Mouse (Mus musculus) hindlimb bud, embryonic 11.5 days (tissue): ENCODE results near the gene Wars.

ENCODE experiments used
- DNase-seq: peaks from one replicate; pipeline ENCODE4 v3.0.0-alpha.2; 2012; ENCODE audit warnings: low read depth, low spot score; ENCODE audit errors: extremely low spot score

The Wars gene

DNA sequence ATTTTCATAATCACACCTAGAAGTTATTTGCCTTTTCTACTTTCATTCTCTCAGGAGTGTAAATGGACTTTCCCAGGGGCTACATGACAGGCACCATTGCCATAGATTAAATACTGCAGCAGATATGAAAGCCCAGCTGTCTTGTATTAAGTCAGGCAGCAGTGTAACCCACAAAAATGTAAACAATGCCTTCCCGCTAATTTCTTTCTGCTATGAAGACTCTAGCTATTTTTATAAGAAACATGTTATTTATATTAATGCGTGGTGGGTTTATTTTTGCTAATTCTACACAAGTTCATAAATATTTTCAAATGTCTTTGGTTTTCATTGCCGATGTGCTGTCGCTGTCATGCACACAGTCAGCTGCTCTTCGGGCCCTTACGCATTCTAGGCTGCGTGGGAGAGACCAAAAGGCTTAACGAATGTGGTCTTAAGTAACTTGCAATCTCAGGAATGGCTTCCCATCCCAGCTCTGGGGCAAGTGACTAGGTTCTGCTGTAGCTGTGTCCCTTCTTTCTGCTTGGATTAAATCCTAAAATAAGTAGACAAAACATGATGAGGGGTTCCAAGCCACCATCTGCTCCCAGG lies 16.0 kb upstream of the Wars start:
- DNase-seq = no peak

- DNase-seq = no peak
Observed at GRCm38 (mm10) chr12:108906398-108906797, 12.4 kb upstream of the Wars start.

DNA sequence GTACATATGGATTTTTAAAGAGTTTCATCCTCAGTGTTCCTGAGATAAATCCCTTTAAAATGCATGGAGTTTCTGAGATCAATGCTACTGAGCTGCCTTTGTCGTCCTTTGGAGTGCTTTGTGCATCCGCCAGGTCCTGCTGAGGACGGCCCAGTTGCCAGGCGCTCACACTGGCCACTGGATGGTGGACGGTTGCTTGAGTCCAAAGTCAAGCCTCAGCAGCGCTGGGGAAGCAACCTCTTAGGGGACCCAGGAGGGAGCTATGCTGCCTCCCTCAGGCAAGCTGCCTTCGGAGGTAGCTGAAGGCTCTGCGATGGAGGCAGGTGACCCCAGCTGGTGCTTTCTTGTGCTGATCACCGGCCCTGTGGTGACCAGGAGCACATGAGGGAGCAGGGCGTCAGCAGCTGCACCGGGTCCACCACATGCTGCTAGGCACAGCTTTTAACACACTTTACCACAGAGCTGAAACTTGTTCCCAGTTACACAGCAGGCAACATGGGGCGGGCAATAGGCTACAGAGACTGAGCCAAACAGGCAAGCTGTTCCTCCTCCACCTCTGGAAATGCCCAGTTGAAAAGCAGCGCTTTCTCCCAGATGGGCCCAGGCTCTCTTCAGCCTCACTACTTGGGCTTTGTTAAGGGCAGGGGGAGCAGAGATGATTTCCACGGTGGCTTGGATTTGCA lies 11.8 kb upstream of the Wars start:
- DNase-seq = no peak

GRCm38 (mm10) chr12:108904276-108904653 lies 10.3 kb upstream of the Wars start:
- DNase-seq = no peak

GRCm38 (mm10) chr12:108903600-108904275 lies 9.8 kb upstream of the Wars start:
- no peak for DNase-seq

DNA sequence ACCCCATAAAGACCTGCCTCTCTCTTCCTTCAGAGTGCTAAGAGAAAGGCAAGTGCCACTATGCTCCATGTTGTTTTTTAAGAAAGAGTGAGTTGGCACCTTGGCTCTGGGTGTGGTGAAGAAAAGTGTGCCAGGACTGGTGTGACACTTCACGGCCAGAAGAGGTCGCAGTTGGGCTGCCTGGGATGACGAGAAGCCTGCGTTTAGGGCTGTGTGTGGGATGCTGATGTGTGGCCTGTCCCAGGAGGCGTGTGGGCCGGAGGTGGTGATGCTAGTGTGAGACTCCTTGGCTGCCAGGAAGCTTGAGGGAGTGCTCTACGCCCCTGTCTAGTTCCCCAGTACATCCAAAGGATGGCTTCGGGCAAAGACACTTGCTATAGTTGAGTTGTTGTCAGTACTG lies 9.0 kb upstream of the Wars start:
- no peak for DNase-seq

DNA sequence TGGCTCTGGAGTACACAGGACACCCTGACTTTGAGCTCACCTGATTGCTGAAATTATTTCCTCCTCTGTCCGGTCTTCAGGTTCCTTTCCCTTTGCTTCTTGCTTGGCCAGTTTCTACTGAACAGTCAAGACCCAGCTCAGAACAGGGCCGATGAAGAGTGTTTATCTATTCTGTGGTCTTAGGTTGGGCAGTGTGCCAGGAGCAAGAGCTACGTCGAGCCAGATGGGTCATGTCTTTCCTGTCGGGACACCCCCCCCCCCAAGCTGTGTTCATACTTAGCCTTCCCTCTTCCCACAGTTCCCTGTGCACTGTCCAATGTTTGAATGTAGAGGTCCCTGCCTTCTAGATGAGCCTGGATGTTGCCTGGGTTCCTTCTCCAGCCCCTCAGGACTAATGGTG lies 7.4 kb upstream of the Wars start:
- no peak for DNase-seq

DNA sequence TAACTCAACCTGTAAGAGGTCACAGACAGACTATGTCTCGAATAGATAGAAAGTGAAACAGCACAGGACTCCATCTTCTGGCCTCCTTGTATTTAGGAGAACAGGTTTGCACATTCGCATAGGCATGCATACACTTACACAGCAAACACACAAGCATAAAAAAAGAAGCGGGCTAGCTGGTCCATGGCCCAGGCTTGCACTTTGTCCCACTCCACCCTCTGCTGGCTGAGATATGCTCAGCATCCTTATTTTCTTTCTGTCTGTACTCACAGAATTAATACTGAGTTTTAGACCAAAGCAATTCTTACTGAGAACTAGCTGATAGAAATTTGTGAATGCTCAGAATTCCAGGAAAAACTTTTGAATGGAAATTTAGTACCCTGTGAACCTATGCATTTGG lies 2.0 kb upstream of the Wars start:
- no peak for DNase-seq

- DNase-seq = no peak
Observed at GRCm38 (mm10) chr12:108894432-108894816, 450 bp upstream of the Wars start.

DNA sequence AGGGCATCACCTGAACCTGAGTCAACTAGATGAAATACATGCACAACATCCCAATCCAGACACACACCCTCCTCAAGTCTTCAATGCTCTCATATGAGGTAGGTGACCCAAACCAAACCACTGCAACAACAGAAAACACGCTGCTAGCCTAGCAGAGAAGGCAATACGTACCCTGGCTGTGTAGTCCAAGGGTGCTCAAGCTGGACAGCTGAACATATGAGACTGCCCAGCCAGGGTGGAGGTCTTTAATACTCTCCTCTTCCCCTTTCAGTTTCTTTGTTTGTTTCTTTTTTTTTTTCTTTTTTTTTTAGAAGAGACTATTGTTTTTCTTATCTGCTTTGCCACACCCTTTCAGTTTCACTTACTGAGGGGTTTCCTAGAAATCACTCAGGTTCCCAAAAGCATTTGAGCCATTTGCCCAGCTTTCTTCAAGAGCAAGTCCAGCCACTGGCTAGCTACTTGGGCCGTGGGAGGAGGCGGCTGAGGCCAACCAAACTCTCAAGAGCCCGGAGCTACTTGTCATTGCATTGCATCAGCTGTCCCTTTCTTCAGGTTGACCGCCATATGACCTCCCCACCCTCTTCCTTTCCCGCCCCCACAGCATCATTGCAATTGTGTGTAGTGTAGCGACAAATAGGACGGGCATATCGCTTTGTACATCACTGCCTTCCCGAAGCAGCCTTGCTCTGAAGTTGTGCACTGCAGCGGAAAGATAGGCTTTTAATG lies 822 bp downstream of the Wars start, which contains the start of gene Wdr25:
TSS of gene Wdr25 (plus strand) at position 643 of the 726 bp plus-strand sequence.
- DNase-seq = no peak

GRCm38 (mm10) chr12:108888632-108889031 lies 5.3 kb downstream of the Wars start:
- DNase-seq = no peak

GRCm38 (mm10) chr12:108887077-108887476 lies 6.9 kb downstream of the Wars start:
- DNase-seq = no peak

GRCm38 (mm10) chr12:108885906-108886305 lies 8.1 kb downstream of the Wars start:
- DNase-seq = no peak

GRCm38 (mm10) chr12:108882776-108883175 lies 11.2 kb downstream of the Wars start:
- DNase-seq = no peak

- DNase-seq = no peak
Observed at GRCm38 (mm10) chr12:108881192-108881591, 12.8 kb downstream of the Wars start.

DNA sequence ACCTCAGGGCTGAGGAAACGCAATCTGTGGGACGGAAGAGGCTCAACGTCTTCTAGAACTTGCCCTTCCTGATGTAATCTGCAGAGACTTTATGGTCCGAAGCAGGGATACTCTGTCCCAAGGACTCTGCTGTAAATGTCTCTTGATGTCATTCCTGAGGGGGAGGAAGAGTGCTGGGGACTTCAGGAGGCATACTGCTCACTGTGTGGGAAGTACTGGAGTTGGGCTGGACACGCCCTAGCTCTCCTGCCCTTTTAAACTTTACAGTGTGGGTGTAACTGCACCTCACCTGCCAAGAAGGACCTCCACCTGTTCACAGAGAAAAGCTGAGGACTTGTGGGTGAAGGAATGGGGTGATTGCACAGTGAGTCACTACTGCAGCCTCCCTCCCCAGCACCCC lies 13.4 kb downstream of the Wars start:
- DNase-seq = no peak

DNA sequence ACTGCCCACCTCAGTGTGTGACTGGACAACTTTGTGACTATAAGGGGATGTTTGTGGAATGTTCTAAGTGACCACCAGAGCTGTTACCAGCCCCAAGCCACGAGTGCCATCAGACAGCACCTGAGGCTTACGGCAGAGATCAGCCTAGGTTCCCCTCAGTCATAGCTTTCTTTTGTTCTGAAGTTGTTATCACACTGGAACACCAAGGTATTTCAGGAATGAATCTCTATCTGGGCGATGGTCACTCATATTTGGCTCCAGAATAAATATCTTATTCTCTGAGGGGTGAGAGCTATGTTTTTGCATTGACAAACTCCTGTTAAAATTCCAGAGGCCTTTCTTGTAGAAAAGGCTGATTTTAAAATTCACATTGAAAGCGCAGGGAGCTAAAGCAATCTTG lies 14.8 kb downstream of the Wars start:
- no peak for DNase-seq

DNA sequence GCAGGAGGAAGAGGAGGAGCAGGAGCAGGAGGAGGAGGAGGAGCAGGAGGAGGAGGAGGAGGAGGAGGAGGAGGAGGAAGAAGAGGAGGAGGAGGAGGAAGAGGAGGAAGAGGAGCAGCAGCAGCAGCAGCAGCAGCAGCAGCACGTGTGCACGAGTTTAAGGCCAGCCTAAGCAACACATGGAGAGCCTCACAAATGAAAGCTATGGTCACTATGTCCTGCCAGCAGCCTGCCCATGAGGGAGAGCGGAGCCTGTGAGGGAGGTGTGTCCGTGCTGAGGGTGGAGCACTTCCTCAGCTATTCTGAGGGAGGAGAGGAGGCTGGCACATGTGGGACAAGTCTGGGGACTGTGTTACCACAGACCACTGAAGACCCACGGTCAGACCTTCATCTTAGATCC lies 20.9 kb downstream of the Wars start:
- no peak for DNase-seq

GRCm38 (mm10) chr12:108869575-108869974 lies 24.4 kb downstream of the Wars start:
- DNase-seq = no peak

DNA sequence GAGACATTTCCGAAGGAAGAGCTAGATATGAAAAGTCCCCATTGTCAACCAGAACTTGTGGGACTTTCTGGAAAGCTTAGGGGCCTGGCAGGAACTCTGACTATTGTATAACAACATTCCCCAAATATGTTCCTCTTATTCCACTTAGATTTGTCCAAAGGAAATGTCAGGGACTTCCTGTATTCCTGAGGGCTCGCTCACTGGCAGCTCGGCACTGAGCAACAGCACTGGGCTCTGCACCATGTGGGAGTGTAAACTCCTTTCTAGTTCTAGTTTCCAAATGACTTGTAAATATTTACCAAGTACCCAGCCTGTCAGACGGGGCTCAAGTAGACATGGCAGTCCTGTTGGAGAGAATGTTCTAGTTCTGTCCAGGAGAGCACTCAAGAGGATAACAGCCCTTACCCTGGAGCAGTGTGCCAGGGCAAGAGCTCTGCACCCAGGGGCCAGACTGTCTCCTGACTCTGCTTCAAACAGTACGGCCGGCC lies 28.9 kb downstream of the Wars start:
- no peak for DNase-seq

DNA sequence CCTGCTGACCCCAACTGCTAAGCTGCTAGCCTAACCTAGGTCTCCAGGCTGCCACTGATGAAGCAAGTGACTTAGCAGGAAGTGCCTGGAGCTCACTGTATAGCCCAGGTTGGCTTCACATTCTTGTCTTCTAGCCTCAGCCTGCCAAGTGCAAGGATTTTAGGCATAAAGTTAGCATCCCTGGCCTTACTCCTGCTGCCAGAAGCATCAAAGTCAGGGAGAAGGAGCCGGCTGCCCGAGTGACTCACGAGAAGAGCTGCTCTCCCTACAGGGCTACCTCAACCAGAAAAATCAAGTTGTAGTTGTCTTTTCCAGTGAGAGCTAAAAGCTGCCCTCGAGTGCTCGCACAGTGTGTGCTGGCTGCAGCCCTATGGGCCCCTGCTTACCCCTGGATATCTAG lies 35.5 kb downstream of the Wars start:
- DNase-seq = no peak
